Mouse (Mus musculus) urinary bladder, postnatal 14 days (tissue): Measurements from ENCODE around the gene Usp46.

ENCODE experiments used
- DNase-seq: peaks from one replicate; pipeline ENCODE4 v3.0.0; 2021; ENCODE audit warnings: low spot score

Gene Usp46

GRCm38 (mm10) chr5:73951649-73952000, 116.6 kb downstream of the Usp46 start:
- no peak for DNase-seq

DNA sequence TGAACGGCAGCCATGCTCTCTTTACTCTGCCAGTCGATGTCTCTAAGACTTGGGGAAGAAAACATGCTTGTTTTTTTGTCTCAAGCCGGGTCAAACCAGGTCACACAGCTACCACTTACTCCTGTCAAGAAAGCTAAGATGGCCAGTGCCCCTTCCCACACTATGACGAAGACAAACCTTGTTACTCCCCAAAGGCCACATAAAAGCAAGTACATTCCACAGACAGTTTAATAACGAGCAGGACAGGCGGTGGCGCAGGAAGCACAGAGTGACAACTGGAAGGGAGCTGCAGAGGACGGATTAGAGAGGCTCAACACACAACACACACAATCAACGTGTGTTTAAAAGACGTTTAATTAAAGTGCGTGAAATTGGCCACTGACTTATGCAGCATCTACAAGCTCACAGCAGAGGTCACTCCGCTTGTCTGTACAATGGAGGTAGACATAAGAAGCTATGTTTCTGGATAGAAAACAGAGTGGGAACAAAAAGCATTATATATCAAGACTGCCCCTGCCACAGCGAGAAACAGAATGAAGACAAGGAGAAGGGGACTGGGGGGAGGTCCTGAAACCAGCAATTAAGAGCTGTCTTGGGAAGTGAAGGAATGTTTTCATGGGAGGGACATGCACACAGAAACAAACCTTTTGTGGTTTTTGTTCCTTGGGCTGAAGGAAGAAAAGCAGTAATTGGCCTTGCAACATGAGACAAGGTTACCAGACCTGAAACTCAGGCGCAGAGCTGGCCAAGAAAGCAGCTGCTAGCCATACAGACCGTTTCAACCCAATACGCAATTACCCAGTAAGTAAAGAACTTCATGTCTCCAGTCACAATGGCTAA, 117.2 kb downstream of the Usp46 start:
- DNase-seq: no peak
